Mouse (Mus musculus) layer of hippocampus, adult 9-10 months (tissue): ENCODE results near the gene Gm17521.
"Not testable (repeated sequence)": the region's sequence is repeated elsewhere in the genome, so short reads cannot be mapped to it uniquely, and the experiment has no call there.

Experiments used
- DNase-seq: peaks from one replicate; pipeline ENCODE4 v3.0.0; 2022; ENCODE audit warnings: low spot score

Gene Gm17521

DNA sequence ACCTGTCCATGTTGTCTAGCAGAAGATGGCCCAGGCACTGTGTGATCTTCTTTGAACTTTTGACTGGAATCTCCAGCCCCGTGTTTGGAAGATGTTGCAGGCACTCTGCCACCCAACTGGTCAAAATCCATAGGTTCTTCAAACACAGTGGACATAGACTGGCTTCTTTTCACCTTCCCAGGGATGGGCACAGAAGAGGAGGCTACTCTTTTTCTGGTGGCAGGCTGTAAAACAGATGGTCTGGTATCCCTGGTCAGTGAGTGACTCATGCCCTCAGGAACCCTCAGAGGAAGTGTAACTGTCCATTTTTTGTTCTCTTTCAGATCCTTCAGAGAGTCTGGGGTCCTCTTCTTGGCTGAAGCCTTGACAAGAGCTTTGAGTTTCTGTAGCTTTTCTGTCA lies at the start of gene Gm17521:
Gene Gm17521, minus strand, starts transcription at position 101 of the 400 bp plus-strand sequence.
- not testable (repeated sequence) for DNase-seq

DNA sequence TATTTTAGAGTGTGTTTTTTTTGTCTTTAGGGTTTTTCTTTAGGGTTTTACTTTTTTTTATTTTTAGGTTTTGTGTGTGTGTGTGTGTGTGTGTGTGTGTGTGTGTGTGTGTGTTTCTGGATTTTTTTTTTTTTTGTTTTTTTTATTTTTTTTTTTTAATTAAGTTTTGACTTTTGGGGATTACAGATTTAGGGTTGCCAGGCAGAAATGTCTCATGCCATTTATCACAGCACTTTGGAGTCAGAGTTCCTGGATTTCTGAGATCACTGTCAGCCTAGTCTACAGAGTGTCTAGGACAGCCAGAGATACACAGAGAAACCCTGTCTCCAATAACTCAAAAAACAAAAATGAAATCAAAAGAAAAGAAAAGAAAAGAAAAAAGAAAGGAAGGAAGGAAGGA lies 14.5 kb upstream of the Gm17521 start:
- no peak for DNase-seq

DNA sequence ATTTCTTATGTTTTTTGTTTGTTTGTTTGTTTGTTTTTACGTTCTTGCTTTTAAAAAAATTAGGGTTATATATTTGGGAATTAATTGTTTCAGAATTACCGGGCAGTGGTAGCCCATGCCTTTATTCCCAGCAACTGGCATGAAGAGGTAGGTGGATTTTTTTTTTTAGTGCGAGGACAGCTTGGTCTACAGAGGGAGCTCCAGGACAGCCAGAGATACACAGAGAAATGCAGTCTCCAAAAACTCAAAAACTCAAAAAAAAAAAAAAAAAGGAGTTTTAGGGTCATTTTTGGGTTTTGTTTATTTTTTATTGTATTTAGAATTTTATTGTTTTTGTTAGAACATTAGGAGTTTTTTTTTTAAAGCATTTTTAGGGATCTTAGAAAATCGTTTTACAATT lies 14.0 kb upstream of the Gm17521 start:
- no peak for DNase-seq
